Mouse (Mus musculus) erythroblast, embryonic 14.5 days (primary cell): ENCODE data around the gene Tmf1. TPM values are rescaled to one million over a fixed set of nuclear protein-coding genes. Genes with fewer than 3 reads are reported as not detected.
A peak's percentile ranks its signal among the peaks of the same experiment; 100 is the strongest.

ENCODE experiments used
- H3K27me3 ChIP-seq: 2 replicates; pipeline ENCODE4 v1.6.1; 2012; ENCODE audit warnings: inconsistent platforms; ENCODE audit not compliant: control insufficient read depth
- H3K36me3 ChIP-seq: 2 replicates; pipeline ENCODE4 v1.6.1; 2012; ENCODE audit warnings: mild to moderate bottlenecking, inconsistent platforms; ENCODE audit not compliant: control insufficient read depth
- H3K4me1 ChIP-seq: 2 replicates; pipeline ENCODE4 v1.6.1; 2012; ENCODE audit warnings: inconsistent platforms; ENCODE audit not compliant: control insufficient read depth
- H3K4me3 ChIP-seq: replicated peaks from 2 replicates; pipeline ENCODE3; 2012; ENCODE audit warnings: moderate library complexity, mild to moderate bottlenecking, inconsistent platforms
- H3K9me3 ChIP-seq: 2 replicates; pipeline ENCODE4 v1.6.1; 2012; ENCODE audit warnings: low read length, inconsistent platforms, mixed read lengths; ENCODE audit not compliant: control insufficient read depth
- GATA1 ChIP-seq: IDR thresholded peaks from 2 replicates; pipeline ENCODE4 v1.6.1; 2012; ENCODE audit warnings: low read length, inconsistent platforms, mixed read lengths
- TAL1 ChIP-seq: IDR thresholded peaks from 3 replicates; pipeline ENCODE4 v1.6.1; 2012; ENCODE audit warnings: low read length, inconsistent platforms, mixed read lengths
- polyA plus RNA-seq: library from polyadenylated mRNA; stranded (reverse); fragments of >175 nt; gene quantifications from 2 replicates; pipeline ENCODE4 v1.2.3, GENCODE M21; 2012

Tmf1 gene
- 0.24 and 0.32 TPM in 2 replicates for polyA plus RNA-seq

DNA sequence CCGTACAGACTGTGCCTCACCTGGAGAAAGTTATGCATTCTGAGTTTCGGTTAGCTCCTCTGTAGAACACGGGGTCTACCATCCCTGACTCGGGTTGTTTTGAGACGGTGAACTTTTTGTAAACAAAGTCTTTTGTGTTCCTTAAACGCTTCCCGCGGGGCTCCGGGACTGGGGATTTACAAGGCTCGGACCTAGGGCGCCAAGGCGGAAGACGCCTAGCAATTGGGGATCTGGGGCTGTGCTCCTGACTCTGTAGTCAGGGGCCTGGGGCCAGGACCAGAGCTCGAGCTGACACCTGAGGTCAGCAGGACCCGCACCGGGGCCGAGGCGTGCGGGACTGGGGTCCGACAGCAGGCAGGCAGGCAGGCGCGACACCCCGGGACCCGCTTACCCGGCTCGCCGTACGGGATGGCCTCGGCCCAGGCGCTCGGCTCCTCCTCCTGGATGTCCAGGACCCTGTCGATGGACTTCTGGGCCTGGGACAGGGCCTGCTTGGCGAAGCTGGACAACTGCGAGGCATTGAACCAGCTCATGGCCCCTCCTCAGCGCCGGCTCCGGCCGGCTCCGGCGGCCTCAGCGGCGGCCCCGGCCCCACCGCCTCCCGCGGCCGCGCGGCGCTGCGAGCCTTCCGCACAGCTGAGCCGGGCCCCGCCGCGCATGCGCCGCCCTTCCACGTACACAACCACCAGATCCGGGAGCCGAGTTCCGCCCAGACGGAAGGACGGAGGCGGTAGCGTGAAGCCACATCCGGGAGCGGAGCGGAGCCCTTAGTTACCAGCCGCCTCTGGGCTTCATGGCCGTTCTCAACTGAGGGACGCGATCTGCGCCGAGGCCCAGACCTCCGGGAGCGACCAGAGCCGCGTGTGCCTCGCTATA lies at the start of gene Tmf1:
Gene Tmf1, minus strand, starts transcription at position 632 of the 876 bp plus-strand sequence.
- TF ChIP-seq GATA1 (no peak), TAL1 (no peak)
- H3K4me1 ChIP-seq: peaks cover 41% of the 10 kb centered on the region
- peak within 1 kb of the TSS; percentile 99 for H3K4me3 ChIP-seq

GRCm38 (mm10) chr6:97227067-97227847 lies 48.3 kb upstream of the Tmf1 start:
- peaks cover 63% of the 10 kb centered on the region for H3K36me3 ChIP-seq
- H3K4me1 ChIP-seq: peaks cover 22% of the 10 kb centered on the region
- no peaks in the 10 kb centered on the region for H3K9me3 ChIP-seq
- H3K27me3 ChIP-seq: no peaks in the 10 kb centered on the region
- no peak overlapping the region for H3K4me3 ChIP-seq
- TF ChIP-seq TAL1 (no peak), GATA1 (no peak)

More for the DNA sequence above, at the start of gene Tmf1:
- Histone ChIP-seq H3K27me3 (no peaks in the 10 kb centered on the region), H3K36me3 (peaks cover 30% of the 10 kb centered on the region), H3K9me3 (no peaks in the 10 kb centered on the region)

DNA sequence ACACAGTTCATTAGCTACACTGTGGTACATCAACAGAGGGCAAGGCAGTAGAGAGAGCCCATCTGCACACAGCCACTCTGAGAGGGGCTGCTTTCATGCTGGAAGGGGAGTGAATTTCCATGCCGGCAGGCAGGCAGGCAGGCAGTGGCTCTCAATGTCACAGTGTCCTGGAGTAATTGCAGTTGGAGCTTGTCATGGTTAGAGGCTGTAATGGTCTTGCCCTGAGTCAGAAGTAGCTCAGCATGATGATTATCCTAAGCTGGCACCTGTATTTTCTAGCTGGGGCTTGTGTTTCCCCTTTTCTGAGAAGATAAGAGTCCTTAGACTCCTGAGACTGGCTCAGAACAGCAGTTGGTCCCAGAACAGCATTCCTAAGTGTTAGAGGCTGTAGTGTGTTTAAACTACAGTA lies 47.2 kb upstream of the Tmf1 start:
- no peak for TF ChIP-seq GATA1
- TF ChIP-seq TAL1: no peak
- peaks cover 32% of the 10 kb centered on the region for H3K4me1 ChIP-seq
- no peak overlapping the region for H3K4me3 ChIP-seq
- H3K9me3 ChIP-seq: no peaks in the 10 kb centered on the region
- peaks cover 59% of the 10 kb centered on the region for H3K36me3 ChIP-seq
- H3K27me3 ChIP-seq: no peaks in the 10 kb centered on the region

- H3K9me3 ChIP-seq: no peaks in the 10 kb centered on the region
- TF ChIP-seq TAL1 (no peak), GATA1 (no peak)
- H3K36me3 ChIP-seq: peaks cover 52% of the 10 kb centered on the region
- peaks cover 36% of the 10 kb centered on the region for H3K4me1 ChIP-seq
- no peak overlapping the region for H3K4me3 ChIP-seq
- no peaks in the 10 kb centered on the region for H3K27me3 ChIP-seq
Observed at GRCm38 (mm10) chr6:97224505-97224904, 45.6 kb upstream of the Tmf1 start.

DNA sequence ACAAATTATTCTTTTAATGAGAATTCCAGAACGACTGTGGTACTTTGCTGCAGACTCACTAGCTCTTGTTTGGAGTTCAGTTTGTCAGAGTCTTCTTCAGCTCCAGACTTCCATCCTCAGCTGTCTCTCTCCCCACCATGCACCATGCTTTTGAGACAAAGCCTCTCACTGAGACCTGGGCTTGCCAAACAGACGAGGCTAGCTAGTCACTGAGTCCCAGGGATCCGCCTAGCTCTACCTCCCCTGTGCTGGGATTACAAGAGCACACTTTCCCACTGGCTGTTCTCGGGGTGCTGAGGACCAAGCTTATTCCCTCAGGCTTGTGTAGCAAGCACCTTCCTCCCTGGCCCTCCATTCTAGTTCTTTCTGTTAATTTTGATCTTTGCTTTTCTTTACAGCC lies 44.6 kb upstream of the Tmf1 start:
- Histone ChIP-seq H3K27me3 (no peaks in the 10 kb centered on the region), H3K9me3 (no peaks in the 10 kb centered on the region), H3K4me1 (peaks cover 41% of the 10 kb centered on the region), H3K4me3 (no peak overlapping the region), H3K36me3 (peaks cover 52% of the 10 kb centered on the region)
- TF ChIP-seq TAL1 (no peak), GATA1 (no peak)

GRCm38 (mm10) chr6:97222931-97223467 lies 44.1 kb upstream of the Tmf1 start:
- Histone ChIP-seq H3K4me1 (peaks cover 41% of the 10 kb centered on the region), H3K9me3 (no peaks in the 10 kb centered on the region), H3K27me3 (no peaks in the 10 kb centered on the region), H3K4me3 (no peak overlapping the region), H3K36me3 (peaks cover 50% of the 10 kb centered on the region)
- TF ChIP-seq TAL1 (no peak), GATA1 (no peak)

DNA sequence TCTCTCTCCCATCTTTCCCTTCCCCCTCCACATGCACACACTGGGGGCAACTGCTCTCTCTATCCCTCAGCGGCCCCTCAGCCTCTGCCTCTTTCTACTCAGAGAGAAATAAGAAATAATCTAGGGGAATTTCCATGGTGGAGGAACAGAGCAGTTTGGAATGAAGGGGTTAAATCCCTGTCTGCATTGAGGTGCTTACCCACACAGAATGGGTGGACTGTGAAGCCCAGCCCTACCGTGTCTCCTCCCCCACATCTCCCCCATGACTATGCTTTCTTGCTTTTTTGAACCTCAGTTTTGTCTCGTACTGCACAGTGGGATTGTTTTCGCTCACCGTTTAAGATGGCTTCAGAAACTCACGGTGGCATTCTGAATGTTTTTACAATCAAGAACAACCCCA lies 43.4 kb upstream of the Tmf1 start:
- Histone ChIP-seq H3K9me3 (no peaks in the 10 kb centered on the region), H3K4me3 (no peak overlapping the region), H3K27me3 (no peaks in the 10 kb centered on the region), H3K36me3 (peaks cover 47% of the 10 kb centered on the region), H3K4me1 (peaks cover 41% of the 10 kb centered on the region)
- TF ChIP-seq TAL1 (no peak), GATA1 (no peak)

- Histone ChIP-seq H3K4me3 (no peak overlapping the region), H3K36me3 (peaks cover 39% of the 10 kb centered on the region), H3K27me3 (no peaks in the 10 kb centered on the region), H3K4me1 (peaks cover 41% of the 10 kb centered on the region), H3K9me3 (no peaks in the 10 kb centered on the region)
- TF ChIP-seq GATA1 (no peak), TAL1 (no peak)
Observed at GRCm38 (mm10) chr6:97221205-97222025, 42.5 kb upstream of the Tmf1 start.
